Mouse (Mus musculus) heart, adult 2 months (tissue): ENCODE results near the gene Aqp9.

Experiments
- CTCF ChIP-seq: fragments of 200-600 bp; IDR thresholded peaks from 2 replicates; pipeline ENCODE4 v1.8.1; 2022; ENCODE audit warnings: antibody characterized with exemption, mild to moderate bottlenecking, moderate library complexity
- EP300 ChIP-seq: fragments of 200-500 bp; IDR thresholded peaks from 2 replicates; pipeline ENCODE4 v1.6.1; 2011; ENCODE audit warnings: low read depth, low read length, control low read depth; ENCODE audit not compliant: insufficient read depth
- POLR2A ChIP-seq: fragments of 200-500 bp; IDR thresholded peaks from 2 replicates; pipeline ENCODE4 v1.6.1; 2011; ENCODE audit warnings: mild to moderate bottlenecking, low read depth, low read length, control low read depth; ENCODE audit not compliant: insufficient read depth

GRCm38 (mm10) chr9:71128911-71129310, 39.6 kb downstream of the Aqp9 start:
- TF ChIP-seq EP300 (no peak), POLR2A (no peak), CTCF (peak; percentile 74)
